ENCODE assay signal across 10 mouse cellular contexts in genomic region chr10:16996820-16997466, GRCm38 (mm10).
A peak's percentile ranks its signal among the peaks of the same experiment; 100 is the strongest.
DNase-seq lines count a peak whose midpoint lies in the region; ATAC-seq and TF ChIP-seq lines count a peak whose summit lies in the region.
"Had no signal": no experiment of that assay in that cellular context is flagged by ENCODE, and none has a peak within 500 bp of the region (broad histone marks: within the 10 kb centered on the region; RNA-seq: fewer than 3 reads in every experiment).

No protein-coding gene starts in this region.

- H3K4me2 ChIP-seq in liver, embryonic 11.5 days: no peak overlapping the region
- H3K4me2 ChIP-seq in lung, embryonic 14.5 days: no peak overlapping the region
- H3K4me2 ChIP-seq: lung, embryonic 15.5 days had no signal

- DNase-seq in liver, adult 2 months (ENCODE audit: extremely low read depth, low read depth, low spot score): peak; percentile 44
- no peak for DNase-seq in liver, embryonic 11.5 days (ENCODE audit: low spot score)
- DNase-seq in MEL-GATA-1-ER (ENCODE audit: extremely low read depth, low read depth): peak; percentile 4
- peak; percentile 32 for DNase-seq in lung, embryonic 14.5 days
- DNase-seq in hindbrain, embryonic 10.5 days (ENCODE audit: low spot score): no peak
- no peak for DNase-seq in testis, postnatal 10 days (ENCODE audit: low spot score)
- DNase-seq: adrenal gland, adult 8-10 months; cerebellum, postnatal 14 days had no signal

- no peaks in the 10 kb centered on the region for H3K27me3 ChIP-seq in liver, adult 2 months (ENCODE audit: control insufficient read depth, insufficient read depth, low read length)
- no peaks in the 10 kb centered on the region for H3K27me3 ChIP-seq in liver, embryonic 11.5 days (replicated peaks; ENCODE audit: control insufficient read depth, insufficient read depth, low read length)
- no peaks in the 10 kb centered on the region for H3K27me3 ChIP-seq in lung, embryonic 14.5 days (ENCODE audit: insufficient read depth, low read length)
- no peaks in the 10 kb centered on the region for H3K27me3 ChIP-seq in hindbrain, embryonic 10.5 days (ENCODE audit: insufficient read depth, poor library complexity, severe bottlenecking)
- H3K27me3 ChIP-seq: lung, embryonic 15.5 days had no signal

- peaks cover 3% of the 10 kb centered on the region; the same call in 1 of the 2 replicates for H3K4me1 ChIP-seq in liver, adult 2 months (ENCODE audit: control insufficient read depth, insufficient read depth, low read length)
- no peaks in the 10 kb centered on the region for H3K4me1 ChIP-seq in liver, embryonic 11.5 days (replicated peaks; ENCODE audit: control insufficient read depth, insufficient read depth, low read length)
- peaks cover 4% of the 10 kb centered on the region; the same call in 1 of the 2 replicates for H3K4me1 ChIP-seq in lung, embryonic 14.5 days (ENCODE audit: insufficient read depth)
- H3K4me1 ChIP-seq in hindbrain, embryonic 10.5 days (replicated peaks): no peaks in the 10 kb centered on the region

- ATAC-seq in liver, embryonic 11.5 days (replicated peaks; ENCODE audit: low FRiP score): no peak
- no peak for ATAC-seq in lung, embryonic 14.5 days (ENCODE audit: insufficient read depth)
- ATAC-seq in neutrophil, adult 5-6 weeks (ENCODE audit: extremely low read depth, insufficient number of reproducible peaks, low FRiP score, poor library complexity, severe bottlenecking): peak; percentile 97

- TF ChIP-seq POLR2A in liver, adult 2 months (IDR thresholded peaks at IDR 0.05; ENCODE audit: extremely low read depth, insufficient read depth, low read length): no peak

- H3K36me3 ChIP-seq in liver, adult 2 months (ENCODE audit: control insufficient read depth, insufficient read depth, low read length): no peaks in the 10 kb centered on the region
- H3K36me3 ChIP-seq in liver, embryonic 11.5 days (ENCODE audit: control insufficient read depth, insufficient read depth, low read length): no peaks in the 10 kb centered on the region
- H3K36me3 ChIP-seq in lung, embryonic 14.5 days (ENCODE audit: insufficient read depth): no peaks in the 10 kb centered on the region
- H3K36me3 ChIP-seq in hindbrain, embryonic 10.5 days: no peaks in the 10 kb centered on the region
- H3K36me3 ChIP-seq: lung, embryonic 15.5 days had no signal

- WGBS in liver, adult 2 months: 79% methylated on average over 6 of the region's 6 CpGs
- 50% methylated on average over 6 of the region's 6 CpGs for WGBS in liver, embryonic 11.5 days
- 62% methylated on average over 6 of the region's 6 CpGs for WGBS in lung, embryonic 14.5 days
- WGBS in hindbrain, embryonic 10.5 days: 87% methylated on average over 6 of the region's 6 CpGs

- no peak overlapping the region for H3K27ac ChIP-seq in liver, adult 2 months (replicated peaks; ENCODE audit: insufficient read depth, low read depth, low read length)
- no peak overlapping the region for H3K27ac ChIP-seq in liver, embryonic 11.5 days (ENCODE audit: low read depth, low read length)
- no peak overlapping the region for H3K27ac ChIP-seq in lung, embryonic 14.5 days (ENCODE audit: low read depth)
- no peak overlapping the region for H3K27ac ChIP-seq in hindbrain, embryonic 10.5 days
- H3K27ac ChIP-seq: lung, embryonic 15.5 days had no signal

- TF ChIP-seq CTCF in liver, adult 2 months (IDR thresholded peaks at IDR 0.05; ENCODE audit: low read depth, low read length): no peak
- no peak for TF ChIP-seq CTCF in lung, embryonic 14.5 days (IDR thresholded peaks at IDR 0.05; ENCODE audit: low read depth)

- no peak overlapping the region for H3K9ac ChIP-seq in liver, adult 2 months (ENCODE audit: low read depth, low read length)
- H3K9ac ChIP-seq in liver, embryonic 11.5 days (ENCODE audit: low read depth, low read length): no peak overlapping the region
- no peak overlapping the region for H3K9ac ChIP-seq in lung, embryonic 14.5 days
- H3K9ac ChIP-seq: lung, embryonic 15.5 days had no signal

- no peaks in the 10 kb centered on the region for H3K79me2 ChIP-seq in liver, adult 2 months (ENCODE audit: control insufficient read depth, insufficient read depth, low read length)

- H3K4me3 ChIP-seq in liver, adult 2 months (ENCODE audit: insufficient read depth, low read depth, low read length): no peak overlapping the region
- H3K4me3 ChIP-seq in liver, embryonic 11.5 days (ENCODE audit: low read depth, low read length): no peak overlapping the region
- H3K4me3 ChIP-seq in lung, embryonic 14.5 days (ENCODE audit: low read depth, low read length): no peak overlapping the region
- H3K4me3 ChIP-seq in hindbrain, embryonic 10.5 days: no peak overlapping the region
- H3K4me3 ChIP-seq: lung, embryonic 15.5 days had no signal

- H3K9me3 ChIP-seq in liver, embryonic 11.5 days (ENCODE audit: control insufficient read depth, low read length): no peaks in the 10 kb centered on the region
- H3K9me3 ChIP-seq in lung, embryonic 14.5 days (ENCODE audit: low read depth, low read length): no peaks in the 10 kb centered on the region
- H3K9me3 ChIP-seq in hindbrain, embryonic 10.5 days: no peaks in the 10 kb centered on the region
- H3K9me3 ChIP-seq: lung, embryonic 15.5 days had no signal

Comparison
In these comparisons a context has a peak if more than half of its experiments do, and no peak if none do; other contexts are left out.
1. DNase-seq: peak in liver, adult 2 months (single experiment), MEL-GATA-1-ER (single experiment) and lung, embryonic 14.5 days (single experiment); none in liver, embryonic 11.5 days (single experiment), hindbrain, embryonic 10.5 days (single experiment) and testis, postnatal 10 days (single experiment).